Mouse (Mus musculus) midbrain, embryonic 12.5 days (tissue): Measurements from ENCODE around the gene Tmc7. TPM values are rescaled to one million over a fixed set of nuclear protein-coding genes. Genes with fewer than 3 reads are reported as not detected.

Experiments
- ATAC-seq: fragments of 200-750 bp; cut with Nextera tagmentation; 2 replicates; pipeline ENCODE4 v1.8.0; 2017; ENCODE audit warnings: low read depth, moderate TSS enrichment, moderate library complexity; ENCODE audit not compliant: low FRiP score
- H3K27ac ChIP-seq: fragments of 300-500 bp; sonication (generic); replicated peaks from 2 replicates; pipeline ENCODE4 v1.5.1; 2016; ENCODE audit warnings: mild to moderate bottlenecking
- H3K27me3 ChIP-seq: fragments of 300-500 bp; sonication (generic); 2 replicates; pipeline ENCODE4 v1.6.1; 2016; ENCODE audit warnings: mild to moderate bottlenecking
- H3K36me3 ChIP-seq: fragments of 300-500 bp; sonication (generic); 2 replicates; pipeline ENCODE4 v1.6.1; 2016
- H3K4me1 ChIP-seq: fragments of 300-500 bp; sonication (generic); 2 replicates; pipeline ENCODE4 v1.6.1; 2016
- H3K4me2 ChIP-seq: fragments of 300-500 bp; sonication (generic); replicated peaks from 2 replicates; pipeline ENCODE4 v1.6.1; 2016; ENCODE audit warnings: mild to moderate bottlenecking, moderate library complexity
- H3K4me3 ChIP-seq: fragments of 300-500 bp; sonication (generic); 2 replicates; pipeline ENCODE4 v1.5.1; 2016; ENCODE audit warnings: mild to moderate bottlenecking
- H3K9ac ChIP-seq: fragments of 300-500 bp; sonication (generic); replicated peaks from 2 replicates; pipeline ENCODE4 v1.6.1; 2016; ENCODE audit warnings: mild to moderate bottlenecking, moderate library complexity
- H3K9me3 ChIP-seq: fragments of 300-500 bp; sonication (generic); 2 replicates; pipeline ENCODE4 v1.6.1; 2016; ENCODE audit warnings: mild to moderate bottlenecking
- WGBS: fragments of 180-500 bp; shearing (Covaris S2); methylation state at CpG from one replicate; pipeline ENCODE4 v1.1.7; 2016; 5-methylcytosine and 5-hydroxymethylcytosine counted together
- polyA plus RNA-seq: library from polyadenylated mRNA; unstranded; fragments of >200 nt; fragmentation: Nextera tagmentation; extraction: Ambion mirVana; gene quantifications from 2 replicates; pipeline ENCODE4 v1.2.1, GENCODE M21; 2016

Tmc7 gene
- polyA plus RNA-seq, 1 experiment from 2014 or later = 10.4 TPM

- ATAC-seq = no peak
- 84% methylated on average over 8 of the region's 8 CpGs for WGBS
- Histone ChIP-seq H3K4me2 (no peak overlapping the region), H3K4me1 (no peaks in the 10 kb centered on the region), H3K9me3 (peaks cover 5% of the 10 kb centered on the region; the same call in 1 of the 2 replicates), H3K36me3 (no peaks in the 10 kb centered on the region), H3K27ac (no peak overlapping the region), H3K27me3 (peaks cover 5% of the 10 kb centered on the region; the same call in 1 of the 2 replicates), H3K9ac (no peak overlapping the region), H3K4me3 (no peak overlapping the region)
Measured at GRCm38 (mm10) chr7:118604842-118605241, 20.3 kb upstream of the Tmc7 start.

DNA sequence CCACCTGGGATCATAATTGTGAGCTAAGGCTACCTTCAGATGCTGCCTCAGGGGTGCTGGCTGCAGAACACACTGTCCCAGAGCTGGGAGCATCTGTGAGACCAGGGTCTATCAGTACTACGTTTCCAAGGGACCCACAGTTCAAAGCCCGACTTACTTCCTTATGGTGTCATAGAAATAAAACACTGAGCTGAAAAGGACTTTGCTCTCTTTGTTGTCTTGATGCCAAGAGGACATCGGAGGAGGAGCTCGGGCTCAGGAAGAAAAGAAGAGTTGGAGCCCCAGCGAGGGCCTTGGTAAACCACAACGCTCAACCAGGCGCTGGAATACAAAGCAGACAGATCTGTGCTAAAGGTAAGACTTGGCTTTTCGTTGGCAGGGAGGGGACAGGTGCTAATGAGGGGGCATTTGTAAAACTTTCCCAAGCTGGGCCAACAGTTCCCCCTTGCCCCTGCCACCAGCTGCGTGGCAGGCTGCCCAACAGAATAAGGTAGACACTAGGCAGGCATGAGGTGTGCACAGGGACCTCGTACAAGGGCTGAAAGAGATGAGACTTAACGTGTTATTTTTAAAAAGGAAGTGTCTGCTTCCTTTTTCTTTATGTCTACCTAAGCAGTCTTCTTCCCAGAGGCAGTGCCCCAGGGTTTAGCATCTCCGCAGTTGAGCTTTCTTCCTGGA, 15.6 kb upstream of the Tmc7 start:
- Histone ChIP-seq H3K4me2 (no peak overlapping the region), H3K4me3 (no peak overlapping the region), H3K27ac (no peak overlapping the region), H3K27me3 (peaks cover 36% of the 10 kb centered on the region), H3K4me1 (peaks cover 13% of the 10 kb centered on the region), H3K9ac (no peak overlapping the region), H3K36me3 (no peaks in the 10 kb centered on the region), H3K9me3 (no peaks in the 10 kb centered on the region)
- ATAC-seq = no peak
- 72% methylated on average over 12 of the region's 12 CpGs for WGBS

DNA sequence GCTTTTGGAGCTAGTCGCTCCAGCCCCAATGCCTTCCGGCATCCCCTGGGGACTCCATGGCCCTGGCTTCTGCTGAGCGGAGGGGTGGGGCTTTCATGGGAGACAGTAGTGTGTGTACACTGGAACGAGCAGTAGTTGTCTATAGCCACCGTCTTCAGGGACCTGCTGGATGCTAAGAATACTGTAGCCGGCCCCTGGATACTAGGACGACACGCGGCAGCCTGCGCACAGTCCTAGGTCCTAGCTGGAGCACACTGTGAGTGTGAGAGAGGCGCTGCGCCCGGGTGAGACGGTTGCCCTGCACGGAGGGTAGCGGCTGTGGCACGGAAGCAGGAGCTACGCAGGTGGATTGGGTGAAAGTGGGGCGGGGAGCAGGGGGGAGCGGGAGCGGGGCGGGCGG, 12.7 kb upstream of the Tmc7 start, which contains the start of gene Tmc5:
Gene Tmc5, plus strand, starts transcription at position 97 of the 400 bp plus-strand sequence.
- Histone ChIP-seq H3K36me3 (no peaks in the 10 kb centered on the region), H3K27ac (no peak within 1 kb of the TSS), H3K4me2 (peak within 1 kb of the TSS; percentile 57), H3K27me3 (peaks cover 36% of the 10 kb centered on the region), H3K4me1 (peaks cover 41% of the 10 kb centered on the region), H3K9ac (peak within 1 kb of the TSS; percentile 52), H3K4me3 (peak within 1 kb of the TSS; percentile 32), H3K9me3 (no peaks in the 10 kb centered on the region)
- WGBS = 3% methylated on average over 23 of the region's 23 CpGs
- no peak for ATAC-seq

- Histone ChIP-seq H3K4me3 (no peak overlapping the region), H3K4me1 (peaks cover 47% of the 10 kb centered on the region), H3K27ac (no peak overlapping the region), H3K4me2 (no peak overlapping the region), H3K36me3 (no peaks in the 10 kb centered on the region), H3K9ac (no peak overlapping the region), H3K9me3 (no peaks in the 10 kb centered on the region), H3K27me3 (peaks cover 36% of the 10 kb centered on the region)
- 77% methylated on average over 11 of the region's 11 CpGs for WGBS
- no peak for ATAC-seq
Measured at GRCm38 (mm10) chr7:118596271-118596670, 11.7 kb upstream of the Tmc7 start.

DNA sequence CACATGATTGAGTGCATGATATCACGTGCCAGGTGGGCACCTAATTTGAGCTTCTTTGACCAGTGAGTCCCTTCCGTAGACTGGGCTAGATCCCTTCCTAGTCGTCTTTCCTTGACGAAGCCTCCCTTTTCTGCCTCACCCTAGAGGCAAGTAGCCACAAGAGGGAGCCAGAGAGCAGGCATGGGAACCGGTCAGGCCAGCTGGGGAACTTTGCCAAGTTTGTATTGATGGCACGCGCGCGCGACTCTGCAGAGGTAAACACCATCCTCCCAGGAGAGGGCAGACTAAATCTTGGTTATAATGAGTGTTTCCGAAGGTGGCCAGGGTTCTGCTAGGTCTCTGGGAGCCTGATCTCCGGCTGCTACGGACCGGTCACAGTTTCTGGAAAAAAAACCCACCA, 10.7 kb upstream of the Tmc7 start:
- H3K27me3 ChIP-seq = peaks cover 35% of the 10 kb centered on the region
- H3K4me1 ChIP-seq = peaks cover 47% of the 10 kb centered on the region
- H3K27ac ChIP-seq = peak overlapping the region; percentile 96
- WGBS = 2% methylated on average over 14 of the region's 14 CpGs
- H3K4me3 ChIP-seq = no peak overlapping the region
- H3K9me3 ChIP-seq = no peaks in the 10 kb centered on the region
- peak overlapping the region; percentile 42 for H3K4me2 ChIP-seq
- no peak overlapping the region for H3K9ac ChIP-seq
- no peaks in the 10 kb centered on the region for H3K36me3 ChIP-seq
- peak; percentile 24; the same call in 1 of the 2 replicates for ATAC-seq

- Histone ChIP-seq H3K4me1 (peaks cover 47% of the 10 kb centered on the region), H3K27ac (peak overlapping the region; percentile 96), H3K36me3 (no peaks in the 10 kb centered on the region), H3K4me3 (0 out of 2 replicates have a peak overlapping the region, but pooled peaks have one; percentile 11), H3K27me3 (peaks cover 29% of the 10 kb centered on the region), H3K4me2 (peak overlapping the region; percentile 42), H3K9me3 (no peaks in the 10 kb centered on the region), H3K9ac (no peak overlapping the region)
- WGBS = 31% methylated on average over 10 of the region's 10 CpGs
- peak; percentile 0; the same call in 1 of the 2 replicates for ATAC-seq
Measured at GRCm38 (mm10) chr7:118594611-118595010, 10.1 kb upstream of the Tmc7 start.

DNA sequence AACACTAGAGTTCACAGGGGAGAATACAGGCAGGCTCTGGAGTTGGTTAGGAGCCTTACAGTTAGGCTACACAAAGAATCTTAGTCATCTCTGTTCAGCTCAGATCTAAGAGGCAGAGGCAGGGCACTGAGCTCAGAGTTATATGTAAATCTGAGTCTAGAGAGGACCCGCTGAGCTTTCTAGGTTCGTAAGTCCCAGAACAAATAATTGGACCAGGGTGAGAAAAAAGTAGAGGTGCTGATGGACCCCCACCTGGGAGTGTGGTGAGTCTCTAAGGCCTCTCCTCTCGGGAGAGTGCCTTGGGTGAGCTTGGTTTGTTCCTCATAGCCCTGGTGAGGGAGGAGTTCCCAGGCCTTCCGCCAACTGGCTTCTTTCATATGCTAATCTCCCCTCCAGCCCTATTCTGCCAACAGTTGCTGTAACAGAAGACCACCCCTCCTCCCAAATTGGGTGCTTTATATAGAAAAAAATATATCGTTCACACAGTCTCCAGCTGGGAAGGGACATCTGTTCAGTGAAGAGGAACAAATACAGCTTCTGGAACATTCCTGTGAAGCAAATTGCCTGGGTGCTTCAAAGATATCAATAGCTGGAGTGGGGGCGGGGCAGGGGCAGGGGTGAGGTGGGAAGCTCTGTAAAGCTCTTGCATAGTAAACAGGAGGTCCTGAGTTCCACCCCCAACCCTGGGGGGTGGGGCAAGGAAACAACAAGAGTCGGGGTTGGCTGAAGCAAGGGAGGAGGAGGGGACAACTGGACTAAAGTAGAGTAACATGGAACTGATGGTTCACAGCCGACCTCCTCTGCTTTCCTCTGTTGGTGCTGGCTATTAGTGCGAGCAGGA, 9.3 kb upstream of the Tmc7 start:
- 2% methylated on average over 9 of the region's 9 CpGs for WGBS
- Histone ChIP-seq H3K27ac (peak overlapping the region; percentile 96), H3K9ac (0 out of 2 replicates have a peak overlapping the region, but pooled peaks have one; percentile 31), H3K36me3 (no peaks in the 10 kb centered on the region), H3K4me3 (0 out of 2 replicates have a peak overlapping the region, but pooled peaks have one; percentile 11), H3K4me1 (peaks cover 47% of the 10 kb centered on the region), H3K9me3 (no peaks in the 10 kb centered on the region), H3K4me2 (peak overlapping the region; percentile 42), H3K27me3 (peaks cover 26% of the 10 kb centered on the region)
- ATAC-seq = peak; percentile 91

GRCm38 (mm10) chr7:118592146-118592545, 7.6 kb upstream of the Tmc7 start:
- 0 out of 2 replicates have a peak, but pooled peaks cover 3% of the 10 kb centered on the region for H3K9me3 ChIP-seq
- WGBS = 47% methylated on average over 6 of the region's 6 CpGs
- ATAC-seq = no peak

DNA sequence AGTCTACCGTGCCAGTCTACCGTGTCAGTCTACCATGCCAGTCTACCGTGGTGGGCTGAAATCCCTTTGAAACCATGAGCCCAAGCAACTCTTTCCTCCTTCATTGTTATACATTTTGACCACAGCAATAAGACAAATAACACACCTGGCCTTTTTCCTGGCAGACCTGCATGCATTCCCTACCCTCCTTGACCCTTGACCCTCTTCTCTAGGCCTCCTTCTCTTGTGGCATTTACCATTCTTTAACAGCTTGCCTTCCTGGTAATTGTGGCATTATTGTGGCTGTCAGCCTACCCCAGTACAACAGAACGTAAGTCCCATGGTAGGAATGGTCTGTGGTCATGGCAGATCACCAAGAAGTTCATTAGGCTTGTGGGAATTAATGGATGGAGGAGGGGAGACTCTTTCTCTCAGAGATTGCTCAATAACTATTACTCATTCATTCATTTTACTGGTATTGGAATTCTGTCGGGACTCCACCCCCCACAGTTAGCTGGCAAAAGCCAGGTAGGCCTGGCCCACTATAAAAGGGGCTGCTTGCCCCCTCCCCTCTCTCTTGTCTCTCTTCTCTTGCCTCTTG, 6.3 kb upstream of the Tmc7 start:
- no peak overlapping the region for H3K9ac ChIP-seq
- H3K27ac ChIP-seq = no peak overlapping the region
- WGBS = 93% methylated on average over 5 of the region's 5 CpGs
- peaks cover 39% of the 10 kb centered on the region for H3K4me1 ChIP-seq
- H3K4me3 ChIP-seq = no peak overlapping the region
- no peaks in the 10 kb centered on the region for H3K36me3 ChIP-seq
- 0 out of 2 replicates have a peak, but pooled peaks cover 3% of the 10 kb centered on the region for H3K9me3 ChIP-seq
- H3K4me2 ChIP-seq = no peak overlapping the region
- ATAC-seq = no peak
- no peaks in the 10 kb centered on the region for H3K27me3 ChIP-seq

More at GRCm38 (mm10) chr7:118592146-118592545, 7.6 kb upstream of the Tmc7 start:
- Histone ChIP-seq H3K9ac (no peak overlapping the region), H3K4me1 (peaks cover 44% of the 10 kb centered on the region), H3K27ac (peak overlapping the region; percentile 96; the same call in 1 of the 2 replicates), H3K27me3 (peaks cover 12% of the 10 kb centered on the region), H3K4me3 (no peak overlapping the region), H3K4me2 (no peak overlapping the region), H3K36me3 (no peaks in the 10 kb centered on the region)

- WGBS = 78% methylated on average over 6 of the region's 6 CpGs
- H3K9ac ChIP-seq = no peak overlapping the region
- ATAC-seq = no peak
- no peak overlapping the region for H3K4me3 ChIP-seq
- no peak overlapping the region for H3K4me2 ChIP-seq
- H3K36me3 ChIP-seq = no peaks in the 10 kb centered on the region
- H3K27ac ChIP-seq = peak overlapping the region; percentile 25; the same call in 1 of the 2 replicates
- H3K4me1 ChIP-seq = peaks cover 18% of the 10 kb centered on the region
- 0 out of 2 replicates have a peak, but pooled peaks cover 5% of the 10 kb centered on the region for H3K9me3 ChIP-seq
- peaks cover 4% of the 10 kb centered on the region; the same call in 1 of the 2 replicates for H3K27me3 ChIP-seq
Measured at GRCm38 (mm10) chr7:118585856-118586255, 1.3 kb upstream of the Tmc7 start.

DNA sequence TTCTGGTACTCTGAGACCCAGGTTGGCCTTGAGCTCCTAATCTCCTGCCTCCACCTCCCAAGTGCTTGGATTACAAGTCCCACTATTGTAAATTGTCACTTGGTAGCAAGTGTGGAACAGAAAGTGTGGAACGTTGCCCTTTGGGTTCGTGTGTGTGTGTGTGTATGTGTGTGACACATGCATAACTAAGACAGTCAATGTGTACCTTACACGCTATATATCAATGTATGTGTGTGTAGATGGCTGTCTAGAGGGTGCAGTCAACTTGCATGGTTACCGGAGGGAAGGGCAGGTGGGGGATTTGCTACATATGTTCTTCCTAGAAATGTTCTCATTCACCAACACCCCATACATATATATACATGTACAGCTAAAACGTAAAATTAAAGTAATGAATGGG, 390 bp upstream of the Tmc7 start:
- WGBS = 77% methylated on average over 5 of the region's 5 CpGs
- Histone ChIP-seq H3K4me2 (peak overlapping the region; percentile 72), H3K9me3 (0 out of 2 replicates have a peak, but pooled peaks cover 6% of the 10 kb centered on the region), H3K9ac (peak overlapping the region; percentile 77), H3K27ac (peak overlapping the region; percentile 62; the same call in 1 of the 2 replicates), H3K27me3 (peaks cover 4% of the 10 kb centered on the region; the same call in 1 of the 2 replicates), H3K36me3 (peaks cover 8% of the 10 kb centered on the region; the same call in 1 of the 2 replicates), H3K4me1 (peaks cover 18% of the 10 kb centered on the region), H3K4me3 (peak overlapping the region; percentile 65; the same call in 1 of the 2 replicates)
- peak; percentile 58 for ATAC-seq
